Mouse (Mus musculus) megakaryocyte-erythroid progenitor cell, adult 5-6 weeks (primary cell): ENCODE results near the gene Suz12. TPM values are rescaled to one million over a fixed set of nuclear protein-coding genes. Genes with fewer than 3 reads are reported as not detected.
"Not testable (repeated sequence)": the region's sequence is repeated elsewhere in the genome, so short reads cannot be mapped to it uniquely, and the experiment has no call there.

Experiments used
- ATAC-seq: replicated peaks from 2 replicates; pipeline ENCODE4 v1.8.0; 2016; ENCODE audit warnings: mild to moderate bottlenecking, inconsistent platforms; ENCODE audit not compliant: severe bottlenecking, poor library complexity, low FRiP score, low TSS enrichment
- total RNA-seq, 2 experiments: library from RNA; stranded (forward) in 1 of 2; stranded (reverse) in 1 of 2; fragments of 200-1000, 215-1000 nt in 1 of 2; fragments of >200 nt in 1 of 2; fragmentation: Nextera tagmentation in 1 of 2; gene quantifications; 2 replicates each; pipeline ENCODE4 v1.2.3; 2014 to 2017

Gene Suz12
- total RNA-seq (2014; fragmentation: Nextera tagmentation) (129 and 135 TPM in 2 replicates), total RNA-seq (2017) (104 and 124 TPM in 2 replicates)

DNA sequence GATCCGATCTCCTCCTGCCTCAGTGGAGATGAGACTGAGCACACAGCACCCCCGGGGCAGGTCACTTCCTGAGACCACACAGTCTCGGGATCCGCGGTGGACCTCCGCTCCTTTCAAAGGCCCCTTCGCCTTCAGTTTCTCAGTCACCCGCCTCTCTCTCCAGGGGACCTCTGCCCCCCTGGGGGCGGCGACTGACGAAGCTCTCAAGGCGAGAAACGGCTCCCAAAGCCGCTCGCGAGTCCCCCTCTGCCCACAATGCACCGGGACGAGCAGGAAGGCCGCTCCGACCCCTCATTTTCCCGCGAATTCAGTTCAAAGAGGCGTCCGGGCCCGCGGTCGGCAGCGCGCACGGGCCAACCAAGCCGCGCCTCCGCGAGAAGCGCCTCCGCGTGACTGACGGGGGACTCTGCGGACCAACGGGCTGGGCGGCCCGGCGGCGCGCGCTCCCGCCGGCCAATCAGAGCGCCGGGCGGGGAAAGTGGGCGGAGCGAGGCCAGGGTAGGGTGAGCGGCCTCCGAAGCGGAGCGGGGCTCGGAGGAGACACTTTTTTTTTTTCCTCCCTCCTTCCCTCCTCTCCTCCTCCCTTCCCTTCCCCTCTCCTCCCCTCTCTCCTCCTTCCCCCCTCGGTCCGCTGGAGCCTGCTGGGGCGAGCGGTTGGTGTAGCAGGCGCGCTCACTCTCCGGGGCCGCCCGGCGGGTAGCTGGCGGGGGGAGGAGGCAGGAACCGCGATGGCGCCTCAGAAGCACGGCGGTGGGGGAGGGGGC, at the start of gene Suz12:
Gene Suz12, plus strand, starts transcription at position 515 of the 764 bp plus-strand sequence.
- peak; percentile 90 for ATAC-seq

DNA sequence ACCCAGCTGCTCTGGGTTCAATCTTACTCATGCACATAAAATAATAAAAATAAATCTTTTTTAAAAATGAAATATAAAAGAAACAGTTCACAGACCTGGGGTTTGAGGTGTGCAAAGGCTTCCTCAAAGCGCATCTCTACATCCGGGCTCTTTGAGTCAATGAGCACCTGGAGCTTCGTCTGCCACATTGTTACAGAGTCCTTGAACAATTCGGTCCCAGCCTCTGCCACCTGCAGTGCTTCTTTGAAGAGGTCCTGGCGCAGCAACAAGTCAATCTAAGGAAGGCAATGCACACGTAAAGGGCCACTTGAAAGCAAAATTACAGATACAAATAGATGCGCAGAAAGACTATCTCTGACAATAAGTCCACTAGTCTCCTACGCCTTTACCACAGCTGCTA, 49.8 kb upstream of the Suz12 start:
- ATAC-seq = no peak

DNA sequence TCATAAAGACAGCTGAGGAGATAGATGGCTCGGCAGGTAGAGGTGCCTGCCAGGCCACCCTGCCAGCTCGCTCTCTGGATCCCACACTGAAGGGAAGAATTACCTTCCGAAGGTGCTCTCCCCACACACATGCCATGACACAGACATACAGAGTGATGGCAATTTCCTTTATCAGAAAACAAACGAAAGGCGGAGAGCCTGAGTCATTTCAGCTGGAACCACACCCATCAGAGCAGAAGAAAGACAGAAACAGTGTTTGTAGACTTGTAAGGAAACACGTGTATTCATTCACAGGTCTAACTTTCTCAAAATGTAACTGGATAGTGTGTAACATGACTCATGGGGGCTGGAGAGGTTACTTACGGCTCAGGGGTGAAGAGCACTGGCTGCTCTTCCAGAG, 49.3 kb upstream of the Suz12 start:
- 0 out of 2 replicates have a peak, but pooled peaks have one; percentile 37 for ATAC-seq

DNA sequence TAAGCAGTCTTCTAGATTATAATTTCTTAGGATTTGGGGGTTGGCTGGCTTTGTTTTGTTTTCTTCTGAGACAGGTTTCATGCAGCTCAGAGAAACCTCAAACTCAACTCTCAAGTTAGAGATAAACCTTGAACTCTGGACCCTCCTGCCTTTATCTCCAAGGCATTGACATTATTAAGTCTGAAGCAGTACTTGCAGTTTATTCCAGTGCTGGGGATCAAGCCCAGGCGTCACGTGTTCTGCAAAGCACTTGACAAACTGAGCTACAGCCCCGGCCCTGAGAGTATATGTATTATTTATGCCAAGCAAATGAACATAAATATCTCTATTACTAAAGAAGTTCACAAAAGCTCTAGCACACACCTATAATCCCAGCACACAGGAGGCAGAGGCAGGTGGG, 45.6 kb upstream of the Suz12 start:
- no peak for ATAC-seq

DNA sequence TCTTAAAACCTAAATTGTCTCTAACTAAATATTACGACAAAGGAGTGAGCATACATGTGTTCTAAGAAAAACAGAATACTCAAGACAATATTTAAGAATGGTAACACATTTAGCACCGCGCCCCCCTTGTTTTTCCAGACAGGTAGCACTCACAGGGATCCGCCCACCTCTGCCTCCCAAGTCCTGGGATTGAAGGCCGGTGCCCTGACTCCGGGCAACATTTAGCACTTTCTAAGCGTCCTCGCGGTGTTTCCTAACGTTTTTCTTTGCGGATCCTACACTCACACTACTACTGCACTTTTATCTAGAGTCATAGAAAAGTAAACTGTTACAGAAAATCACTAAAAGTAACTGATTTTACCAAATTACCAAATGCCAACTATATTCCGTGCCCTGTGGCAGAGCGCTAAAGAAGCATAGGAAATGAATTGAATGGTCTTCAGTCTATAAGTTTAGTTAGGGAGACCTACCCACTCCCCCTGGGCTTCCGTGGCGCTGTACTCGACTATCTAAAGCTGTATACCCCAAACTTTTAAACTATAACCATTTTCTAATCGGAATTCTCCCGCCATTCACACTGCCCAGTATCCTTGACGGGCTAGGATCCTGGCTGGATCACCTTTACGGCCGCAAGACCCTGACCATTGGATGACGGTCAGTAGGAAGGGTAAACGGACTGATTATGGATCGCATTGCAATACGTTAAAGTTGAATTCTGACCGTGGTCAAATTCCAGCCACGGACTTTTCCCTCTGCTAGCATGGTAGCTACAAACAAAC, 31.4 kb upstream of the Suz12 start:
- ATAC-seq = peak; percentile 13

DNA sequence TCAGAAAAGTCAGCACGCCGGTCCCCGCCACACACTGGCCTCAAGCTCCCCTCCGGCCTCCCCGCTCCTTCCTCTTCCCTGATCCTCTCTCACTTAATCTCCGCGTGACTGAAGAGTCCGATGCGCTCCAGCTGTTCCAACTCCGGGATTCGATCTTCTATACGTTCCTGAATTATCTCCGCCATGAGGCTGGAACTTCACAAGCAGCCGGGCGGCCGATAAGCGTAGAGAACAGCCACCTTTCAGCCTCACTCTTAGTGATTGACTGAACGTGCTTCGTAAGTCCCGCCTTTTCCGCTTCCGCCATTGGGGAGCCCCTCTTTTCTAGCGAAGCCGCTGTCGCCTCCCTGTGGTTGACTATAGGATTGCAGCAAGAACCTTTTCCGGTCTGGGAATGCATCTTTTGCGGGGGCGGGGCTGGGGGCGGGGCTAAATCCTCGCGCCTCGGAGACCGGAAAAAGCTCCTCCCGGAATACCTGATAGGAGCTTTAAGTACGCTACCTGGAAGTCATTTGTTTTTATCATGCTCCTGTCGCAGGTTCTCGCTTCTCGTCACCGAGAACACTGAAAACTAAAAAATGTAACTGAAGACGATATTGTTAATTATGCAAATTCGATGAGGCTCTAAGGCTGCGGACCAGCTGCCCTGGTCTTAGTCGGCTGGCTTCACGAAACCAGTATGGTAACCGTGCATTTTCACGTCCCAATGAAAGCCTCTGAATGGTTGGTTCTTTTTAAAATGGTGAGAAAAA, 30.6 kb upstream of the Suz12 start, which contains the start of gene Utp6:
Gene Utp6, minus strand, starts transcription at position 266 of the 752 bp plus-strand sequence.
- ATAC-seq = peak; percentile 94

DNA sequence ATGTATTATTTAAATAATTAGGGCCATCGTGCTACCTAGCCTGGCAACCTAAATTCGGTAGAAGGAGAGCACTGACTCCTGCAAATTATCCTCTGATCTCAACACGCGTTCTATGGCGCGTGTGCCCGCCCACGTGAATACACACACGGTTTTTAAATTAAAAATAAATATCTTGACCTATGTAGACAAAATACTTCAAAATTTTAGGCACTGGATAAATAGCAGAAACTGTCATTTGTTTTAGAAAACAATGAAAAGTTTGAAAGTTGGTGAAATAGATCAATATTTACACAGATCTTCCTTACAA, 30.1 kb upstream of the Suz12 start:
- ATAC-seq = no peak

DNA sequence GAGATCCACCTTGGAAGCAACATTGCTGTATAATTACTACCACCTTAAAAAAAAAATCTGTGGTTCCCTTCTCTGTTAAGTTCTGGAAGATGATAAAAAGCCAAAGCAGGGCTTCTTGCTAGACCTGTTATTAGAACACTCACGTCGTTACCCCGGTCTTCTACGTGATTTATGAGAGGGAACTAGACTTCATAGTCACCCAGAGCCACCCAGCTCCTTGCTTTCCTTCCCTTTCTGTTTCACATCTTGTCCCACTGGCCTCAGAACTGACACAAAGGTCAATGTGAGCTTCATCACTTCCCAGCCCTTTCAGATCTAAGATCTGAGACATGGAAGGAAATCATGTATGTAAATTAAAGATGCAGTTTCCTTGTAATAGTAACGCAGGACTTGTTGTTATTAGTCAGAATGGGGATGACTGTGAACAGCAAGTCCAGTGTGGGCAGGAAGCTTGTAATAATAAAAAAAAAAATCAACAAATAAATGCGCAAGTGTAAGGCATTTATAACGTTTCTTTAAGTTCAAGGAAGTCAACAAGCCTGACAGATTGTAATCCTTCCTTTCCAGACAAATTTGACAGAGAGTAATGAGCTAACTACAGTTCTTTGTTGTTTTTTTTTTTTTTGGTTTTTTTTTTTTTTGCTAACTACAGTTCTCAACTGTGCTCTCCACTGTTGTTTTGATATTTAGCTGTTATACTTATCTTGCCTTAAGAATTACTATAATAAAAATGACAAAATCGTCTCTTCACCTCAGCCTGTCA, 29.5 kb upstream of the Suz12 start:
- no peak for ATAC-seq

DNA sequence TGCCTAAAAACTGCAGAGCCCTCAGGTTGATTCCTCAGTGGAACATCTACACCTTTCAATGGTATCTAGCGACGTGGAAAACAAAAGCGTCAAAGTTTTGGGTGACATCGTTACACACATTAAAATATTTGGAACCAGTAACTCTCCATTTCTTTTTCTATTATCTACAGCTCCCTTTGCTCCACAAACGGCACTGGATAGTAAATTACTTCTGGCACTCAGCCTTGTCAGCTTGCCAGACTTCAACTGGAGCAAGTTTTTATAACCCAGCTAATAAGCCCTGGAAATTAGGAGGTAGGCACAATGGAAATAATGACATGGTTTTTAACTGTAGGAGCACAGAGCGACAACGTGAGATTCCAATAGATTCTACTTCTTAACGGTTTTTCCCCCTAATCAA, 27.0 kb upstream of the Suz12 start:
- ATAC-seq = no peak

DNA sequence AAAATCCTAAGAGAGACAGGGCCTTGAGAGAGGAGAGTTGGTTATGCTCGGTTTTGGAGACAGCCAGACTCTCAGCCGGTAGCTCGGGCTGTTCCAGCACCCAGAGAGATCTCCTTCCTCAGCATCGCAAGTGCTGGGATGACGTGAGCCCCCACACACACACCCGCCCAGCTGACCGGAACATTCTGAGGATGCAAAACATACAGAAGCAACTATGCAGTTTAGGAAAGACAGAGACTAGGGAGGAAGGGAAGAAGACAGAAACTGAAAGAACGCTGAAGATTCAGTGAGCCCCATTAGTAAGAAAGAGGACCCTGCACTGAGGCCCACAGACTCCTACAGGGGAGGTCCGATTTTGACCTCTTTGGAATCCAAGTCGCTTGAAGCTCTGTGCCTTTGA, 25.2 kb upstream of the Suz12 start:
- ATAC-seq = no peak

DNA sequence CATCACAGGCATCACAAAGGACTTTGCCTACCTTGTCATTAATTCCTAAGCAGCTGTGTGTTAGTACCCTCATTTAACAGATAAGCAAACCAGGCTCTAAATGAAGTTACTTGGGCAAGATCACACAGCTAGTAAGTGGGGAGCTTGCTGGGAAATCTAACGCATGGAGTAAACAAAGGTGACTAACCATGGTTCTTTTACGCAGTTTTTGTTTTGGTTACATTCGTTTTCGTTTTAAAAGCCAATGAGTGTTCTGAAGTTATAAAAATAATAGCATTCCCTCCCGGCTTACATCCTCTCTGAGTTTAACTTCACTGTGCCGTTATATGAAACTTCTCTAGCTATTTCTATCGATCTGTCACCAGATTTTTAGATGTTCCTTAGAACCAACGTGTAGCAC, 19.8 kb upstream of the Suz12 start:
- no peak for ATAC-seq

DNA sequence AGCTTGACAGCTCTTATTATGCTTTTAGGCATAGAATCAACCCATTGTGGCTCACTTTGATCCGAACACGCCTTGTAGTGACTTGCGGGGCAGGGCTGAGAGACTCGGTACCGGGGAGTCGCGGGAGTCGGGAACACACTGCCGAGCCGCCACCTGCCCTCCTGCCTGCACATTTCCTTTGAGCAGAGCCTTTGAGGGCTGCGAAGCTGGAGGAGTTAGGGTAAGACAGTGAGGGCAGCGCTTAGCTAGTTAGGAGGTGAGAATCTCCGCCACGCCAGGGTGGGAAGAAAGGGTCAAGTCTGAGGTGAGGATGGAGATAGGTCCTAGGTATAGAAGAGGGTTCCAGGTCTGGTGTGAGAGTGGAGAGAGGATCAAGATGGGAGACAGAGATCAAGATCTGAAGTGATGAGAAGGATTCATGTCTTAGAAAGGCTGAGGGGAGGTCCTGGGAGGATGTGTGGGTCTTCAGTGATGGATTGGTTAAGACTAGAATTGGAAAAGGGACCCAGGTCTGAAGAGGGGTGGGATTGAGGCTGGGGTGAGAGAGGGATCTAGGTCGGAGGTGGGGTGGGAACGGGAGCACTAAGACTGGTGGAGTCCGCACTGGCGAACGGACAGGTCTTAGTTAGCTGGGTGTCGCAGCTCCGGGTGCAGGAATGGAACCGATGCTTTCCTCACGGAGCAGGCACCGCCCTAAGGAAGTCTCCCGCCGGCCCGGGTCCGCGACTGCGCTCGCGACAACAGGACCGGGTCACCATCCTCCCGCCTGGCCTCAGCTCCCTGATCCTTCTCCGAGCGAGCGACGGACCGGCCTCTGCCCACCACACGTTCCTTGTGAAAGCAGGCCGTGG, 19.1 kb upstream of the Suz12 start:
- peak; percentile 63 for ATAC-seq

DNA sequence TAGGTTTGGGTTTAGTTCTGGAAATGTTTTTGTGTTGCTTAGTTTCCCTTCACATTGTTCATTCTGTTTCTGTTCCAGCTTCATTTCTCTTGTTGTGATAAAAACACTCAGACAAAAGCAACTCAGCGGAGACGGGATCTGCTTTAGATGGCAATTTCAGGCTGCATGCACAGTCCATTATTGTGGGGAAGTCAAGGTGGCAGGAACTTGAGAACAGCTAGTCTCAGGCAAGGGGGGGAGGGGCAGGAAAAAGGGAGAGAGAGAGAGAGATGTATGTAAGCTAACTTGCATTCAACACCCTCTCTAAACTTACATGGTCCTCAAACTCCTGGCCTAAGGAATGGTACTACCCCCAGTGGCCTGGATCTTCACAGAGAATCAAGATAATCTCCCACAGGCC, 17.5 kb upstream of the Suz12 start:
- no peak for ATAC-seq

DNA sequence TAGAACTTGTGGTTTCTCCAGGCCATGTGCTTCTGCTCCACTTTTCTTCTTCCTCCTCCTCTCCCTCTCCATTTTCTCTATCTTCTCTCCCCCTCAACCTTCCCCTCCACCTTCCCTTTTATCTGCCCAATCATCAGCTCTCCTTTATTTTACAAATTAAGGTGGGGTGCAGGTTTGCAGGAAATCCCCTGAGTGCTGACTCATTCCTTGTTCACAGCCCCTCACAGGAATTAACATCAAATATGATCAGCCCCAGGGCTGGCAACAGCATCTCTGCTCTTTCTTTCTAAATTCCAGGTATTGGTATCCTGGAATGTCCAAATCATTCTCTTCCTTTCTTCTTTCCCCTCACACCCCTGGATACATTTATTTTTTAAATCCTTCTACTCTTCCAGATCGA, 16.7 kb upstream of the Suz12 start:
- ATAC-seq = no peak

DNA sequence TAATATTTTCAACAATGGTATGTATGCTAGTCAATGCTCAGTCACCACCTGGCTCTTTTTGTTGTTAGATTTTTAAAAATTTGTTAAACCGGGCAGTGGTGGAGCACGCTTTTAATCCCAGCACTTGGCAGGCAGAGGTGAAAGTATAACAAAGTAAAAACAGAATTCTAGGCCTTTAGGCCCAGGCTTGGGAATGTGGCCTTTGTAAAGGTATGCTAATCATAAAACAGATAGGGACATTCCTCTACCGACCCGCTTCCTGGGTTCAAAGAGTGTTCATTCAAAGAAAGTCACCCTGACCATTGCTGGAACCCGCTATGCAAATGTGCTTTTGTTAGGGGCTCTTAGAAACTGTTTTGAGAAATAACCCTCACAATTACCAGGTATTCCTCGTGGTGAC, 16.3 kb upstream of the Suz12 start:
- ATAC-seq = not testable (repeated sequence)

DNA sequence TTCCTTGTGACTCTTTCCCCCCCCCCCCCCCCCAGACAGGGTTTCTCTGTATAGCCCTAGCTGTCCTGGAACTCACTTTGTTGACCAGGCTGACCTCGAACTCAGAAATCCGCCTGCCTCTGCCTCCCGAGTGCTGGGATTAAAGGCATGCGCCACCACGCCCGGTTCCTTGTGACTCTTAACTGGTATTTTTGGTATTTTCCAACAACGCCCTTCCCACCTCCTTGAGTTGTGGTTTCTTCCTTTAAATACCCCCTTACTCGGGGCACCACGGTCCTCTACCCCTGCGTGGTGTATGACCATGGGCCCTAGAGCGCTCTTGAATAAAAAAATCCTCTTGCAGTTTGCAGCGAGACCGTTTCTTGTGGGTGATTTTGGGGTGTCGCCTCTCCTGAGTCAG, 15.8 kb upstream of the Suz12 start:
- ATAC-seq = not testable (repeated sequence)

DNA sequence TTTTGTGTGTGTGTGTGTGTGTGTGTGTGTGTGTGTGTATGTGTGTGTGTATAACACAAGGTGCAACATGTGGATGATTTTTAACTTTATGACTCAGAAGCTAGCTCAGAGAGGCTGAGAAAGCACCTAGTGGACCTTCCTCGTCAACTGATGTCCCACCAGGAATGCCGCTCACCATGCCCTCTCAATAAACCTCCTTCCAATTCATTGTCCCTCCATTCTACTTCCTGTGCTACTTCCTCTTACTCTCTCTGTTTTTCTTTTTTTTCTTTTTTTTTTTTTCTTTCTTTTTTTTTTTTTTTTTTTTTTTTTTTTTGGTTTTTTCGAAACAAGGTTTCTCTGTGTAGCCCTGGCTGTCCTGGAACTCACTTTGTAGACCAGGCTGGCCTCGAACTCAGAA, 15.2 kb upstream of the Suz12 start:
- ATAC-seq = not testable (repeated sequence)

DNA sequence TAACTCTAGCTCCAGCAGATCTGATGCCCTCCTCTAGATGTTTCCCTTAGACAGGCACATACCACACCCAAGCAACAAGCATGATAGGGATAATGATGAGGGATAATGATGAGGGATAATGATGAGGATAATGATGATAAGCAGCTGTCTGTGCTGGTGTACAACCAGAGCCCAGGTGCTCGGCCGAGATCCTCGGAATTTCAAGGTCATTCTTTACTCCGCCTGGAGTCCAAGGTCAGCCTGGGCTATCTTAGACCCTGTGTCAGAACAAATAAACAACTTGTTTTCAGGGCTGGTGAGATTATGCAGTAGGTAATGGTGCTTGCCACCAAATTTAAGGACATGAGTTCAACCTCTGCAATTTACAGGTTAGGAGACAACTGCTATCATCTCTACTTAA, 6.0 kb upstream of the Suz12 start:
- no peak for ATAC-seq

DNA sequence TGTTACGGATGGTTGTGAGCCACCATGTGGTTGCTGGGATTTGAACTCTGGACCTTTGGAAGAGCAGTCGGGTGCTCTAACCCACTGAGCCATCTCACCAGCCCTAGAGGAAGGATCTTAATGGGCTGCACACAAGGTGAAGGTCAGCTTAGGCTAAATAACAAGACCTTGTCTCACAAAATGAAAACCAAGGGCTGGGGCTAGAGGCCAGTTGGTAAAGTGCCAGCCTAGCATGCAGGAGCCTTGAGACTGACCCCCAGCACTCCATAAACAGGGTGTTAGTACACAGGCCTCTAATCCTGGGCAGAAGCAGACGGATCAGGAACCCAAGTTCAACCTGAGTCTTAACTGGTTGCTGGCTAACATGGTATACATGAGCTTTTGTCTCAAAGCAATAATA, 5.0 kb upstream of the Suz12 start:
- ATAC-seq = no peak
